42 mouse cellular contexts compared by ENCODE assay signal in genomic region chr2:88279775-88280174, GRCm38 (mm10). TPM values are rescaled to one million over a fixed set of nuclear protein-coding genes. Genes with fewer than 3 reads are reported as not detected.
"Had no signal": no experiment of that assay in that cellular context is flagged by ENCODE, and none has a peak within 500 bp of the region (broad histone marks: within the 10 kb centered on the region; RNA-seq: fewer than 3 reads in every experiment).

Gene Olfr1173, minus strand, starts transcription at chr2:88279875.

- H3K9me3 ChIP-seq: heart, embryonic 10.5 days; heart, embryonic 12.5 days; heart, embryonic 13.5 days; heart, embryonic 15.5 days; hindbrain, embryonic 10.5 days; hindbrain, embryonic 12.5 days; hindbrain, embryonic 13.5 days; hindbrain, embryonic 15.5 days; intestine, embryonic 15.5 days; kidney, embryonic 15.5 days had no signal

- H3K4me3 ChIP-seq: heart, embryonic 10.5 days; heart, embryonic 12.5 days; heart, embryonic 13.5 days; heart, embryonic 15.5 days; hindbrain, embryonic 10.5 days; hindbrain, embryonic 12.5 days; hindbrain, embryonic 13.5 days; hindbrain, embryonic 15.5 days; intestine, embryonic 15.5 days; kidney, embryonic 15.5 days; layer of hippocampus, adult 2 months had no signal

- ATAC-seq: hindbrain, embryonic 16.5 days; hindbrain, postnatal 0 days; inflammation-experienced regulatory T-cells, adult 6 months; intestine, embryonic 15.5 days; intestine, embryonic 16.5 days; intestine, postnatal 0 days had no signal

- H3K4me1 ChIP-seq: heart, embryonic 10.5 days; heart, embryonic 12.5 days; heart, embryonic 13.5 days; heart, embryonic 15.5 days; hindbrain, embryonic 10.5 days; hindbrain, embryonic 12.5 days; hindbrain, embryonic 13.5 days; hindbrain, embryonic 15.5 days; intestine, embryonic 15.5 days; kidney, embryonic 15.5 days had no signal

- DNase-seq: heart, postnatal 10 days; heart, postnatal 14 days; heart, postnatal 36 days; heart, postnatal 4 days; kidney, adult 11 months; kidney, adult 18-20 months; kidney, adult 2 months; kidney, adult 8-10 months; kidney, adult 9 months; kidney, postnatal 10 days; kidney, postnatal 14 days; kidney, postnatal 25 days; kidney, postnatal 36 days; kidney, postnatal 4 days; layer of hippocampus, adult 9-11 months; layer of hippocampus, postnatal 36 days had no signal

- H3K27ac ChIP-seq: heart, embryonic 10.5 days; heart, embryonic 13.5 days; heart, embryonic 15.5 days; hindbrain, embryonic 10.5 days; hindbrain, embryonic 12.5 days; hindbrain, embryonic 13.5 days; hindbrain, embryonic 14.5 days; hindbrain, embryonic 15.5 days; hindbrain, postnatal 0 days; intestine, embryonic 15.5 days; kidney, embryonic 15.5 days; kidney, postnatal 0 days; layer of hippocampus, adult 2 months had no signal

- H3K9ac ChIP-seq: heart, embryonic 12.5 days; heart, embryonic 13.5 days; heart, embryonic 15.5 days; hindbrain, embryonic 12.5 days; hindbrain, embryonic 13.5 days; hindbrain, embryonic 14.5 days; hindbrain, embryonic 15.5 days; intestine, embryonic 15.5 days; kidney, embryonic 15.5 days had no signal

- H3K4me2 ChIP-seq: heart, embryonic 11.5 days; heart, embryonic 12.5 days; heart, embryonic 13.5 days; heart, embryonic 15.5 days; hindbrain, embryonic 12.5 days; hindbrain, embryonic 13.5 days; hindbrain, embryonic 14.5 days; hindbrain, embryonic 15.5 days; intestine, embryonic 15.5 days; kidney, embryonic 15.5 days had no signal

- H3K36me3 ChIP-seq: heart, embryonic 10.5 days; heart, embryonic 12.5 days; heart, embryonic 13.5 days; heart, embryonic 15.5 days; hindbrain, embryonic 10.5 days; hindbrain, embryonic 12.5 days; hindbrain, embryonic 13.5 days; hindbrain, embryonic 15.5 days; intestine, embryonic 15.5 days; kidney, embryonic 15.5 days had no signal

- H3K27me3 ChIP-seq: heart, embryonic 12.5 days; heart, embryonic 13.5 days; heart, embryonic 15.5 days; hindbrain, embryonic 12.5 days; hindbrain, embryonic 13.5 days; hindbrain, embryonic 15.5 days; intestine, embryonic 15.5 days; kidney, embryonic 15.5 days had no signal

RNA-seq across cellular contexts. Expression of gene Olfr1173, which starts in this region (rescaled TPM):
- polyA plus RNA-seq: heart, embryonic 10.5 days; heart, embryonic 11.5 days; heart, embryonic 12.5 days; heart, embryonic 13.5 days; heart, embryonic 14.5 days; heart, embryonic 15.5 days; heart, postnatal 0 days; hindbrain, embryonic 10.5 days; hindbrain, embryonic 11.5 days; hindbrain, embryonic 12.5 days; hindbrain, embryonic 13.5 days; hindbrain, embryonic 14.5 days; hindbrain, embryonic 15.5 days; hindbrain, embryonic 16.5 days; hindbrain, postnatal 0 days; intestine, embryonic 14.5 days; intestine, embryonic 15.5 days; intestine, embryonic 16.5 days; kidney, adult 2 months; kidney, embryonic 14.5 days; kidney, embryonic 15.5 days; kidney, embryonic 16.5 days; kidney, postnatal 0 days; large intestine, adult 2 months had no signal
